Mouse (Mus musculus): ENCODE measurements around the gene Amt.
A peak's percentile ranks its signal among the peaks of the same experiment; 100 is the strongest.

The Amt gene

DNA sequence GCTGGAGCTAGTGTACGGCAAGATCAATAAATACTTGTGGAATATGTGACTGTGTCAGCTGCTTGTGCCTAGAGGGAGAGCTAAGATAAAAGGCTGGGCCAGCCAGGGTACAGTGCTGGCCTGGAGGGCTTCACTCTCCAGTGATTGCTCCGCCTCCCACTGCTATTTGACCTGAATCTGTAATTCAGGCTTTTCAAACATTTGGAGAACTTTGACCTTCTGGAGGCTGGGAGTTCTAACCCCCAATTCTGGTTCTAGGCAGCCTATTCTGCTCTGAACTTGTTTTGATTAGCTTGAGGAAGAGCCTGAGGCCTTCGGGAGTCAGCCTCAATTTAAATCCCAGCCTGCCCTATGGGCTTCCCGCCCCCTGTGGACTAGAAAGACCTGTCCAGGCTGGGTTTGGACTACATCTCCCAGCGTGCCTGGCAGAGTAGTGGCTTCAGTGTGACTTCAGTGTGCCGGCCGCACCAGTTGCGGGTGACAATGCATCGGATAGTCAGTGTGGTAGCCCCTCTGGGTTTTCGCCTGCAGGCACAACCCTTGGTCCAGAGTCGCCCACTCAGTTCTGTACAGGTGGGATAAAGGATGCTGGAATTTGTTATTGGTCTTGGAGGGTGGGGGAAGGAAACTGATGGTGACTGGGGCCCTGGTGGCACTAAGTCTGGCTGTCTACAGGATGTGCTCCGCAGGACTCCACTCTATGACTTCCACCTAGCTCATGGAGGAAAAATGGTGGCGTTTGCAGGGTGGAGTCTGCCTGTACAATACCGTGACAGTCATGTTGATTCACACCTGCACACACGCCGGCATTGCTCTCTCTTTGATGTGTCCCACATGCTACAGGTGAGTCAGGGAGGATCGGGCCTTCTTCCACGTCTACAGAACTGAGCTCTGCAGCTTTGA lies at the start of gene Amt:
Amt (plus strand) TSS at position 401 of the 903 bp plus-strand sequence.
- peak; percentile 98 for DNase-seq (ENCODE audit: low read depth, low spot score)

GRCm38 (mm10) chr9:108248957-108249356 lies 47.7 kb upstream of the Amt start:
- no peak for DNase-seq (ENCODE audit: low read depth, low spot score)

DNA sequence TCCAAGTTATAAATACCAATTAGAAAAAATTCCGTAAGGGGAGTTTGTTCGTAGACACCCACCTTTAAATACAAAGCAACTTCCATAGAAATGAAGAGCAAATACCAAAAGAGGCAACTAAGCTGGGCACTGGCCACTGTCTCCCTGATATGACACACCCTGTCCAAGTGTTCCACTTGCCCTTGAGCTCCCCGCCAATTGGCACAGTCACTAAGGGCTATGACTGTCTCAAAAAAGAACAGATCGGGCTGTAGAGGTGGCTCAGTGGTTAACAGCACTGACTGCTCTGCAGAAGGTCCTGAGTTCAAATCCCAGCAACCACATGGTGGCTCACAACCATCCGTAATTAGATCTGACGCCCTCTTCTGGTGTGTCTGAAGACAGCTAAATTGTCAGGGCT lies 44.8 kb upstream of the Amt start:
- DNase-seq (ENCODE audit: low read depth, low spot score): no peak

GRCm38 (mm10) chr9:108252766-108253165 lies 43.9 kb upstream of the Amt start:
- DNase-seq (ENCODE audit: low read depth, low spot score): no peak

GRCm38 (mm10) chr9:108260526-108260925 lies 36.1 kb upstream of the Amt start:
- DNase-seq (ENCODE audit: low read depth, low spot score): no peak

DNA sequence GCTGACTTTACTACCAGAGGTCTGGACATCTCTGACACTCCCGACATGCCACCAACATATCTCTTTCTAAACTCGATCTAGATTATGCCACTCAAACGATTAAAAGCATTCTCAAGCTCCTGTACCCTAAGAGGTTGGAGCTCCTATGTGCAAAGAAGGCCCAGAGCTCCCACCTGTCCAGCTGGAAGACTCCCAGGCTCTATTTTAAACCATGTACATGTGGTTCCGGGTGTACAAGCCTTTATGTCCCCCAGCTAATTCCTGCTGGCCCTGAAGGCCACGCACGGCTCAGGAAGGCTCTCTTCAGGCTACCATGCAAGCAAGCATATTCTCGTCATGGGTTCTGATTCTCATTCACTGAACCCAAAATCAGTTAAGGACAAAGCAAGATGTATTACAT lies 34.8 kb upstream of the Amt start:
- no peak for DNase-seq (ENCODE audit: low read depth, low spot score)

DNA sequence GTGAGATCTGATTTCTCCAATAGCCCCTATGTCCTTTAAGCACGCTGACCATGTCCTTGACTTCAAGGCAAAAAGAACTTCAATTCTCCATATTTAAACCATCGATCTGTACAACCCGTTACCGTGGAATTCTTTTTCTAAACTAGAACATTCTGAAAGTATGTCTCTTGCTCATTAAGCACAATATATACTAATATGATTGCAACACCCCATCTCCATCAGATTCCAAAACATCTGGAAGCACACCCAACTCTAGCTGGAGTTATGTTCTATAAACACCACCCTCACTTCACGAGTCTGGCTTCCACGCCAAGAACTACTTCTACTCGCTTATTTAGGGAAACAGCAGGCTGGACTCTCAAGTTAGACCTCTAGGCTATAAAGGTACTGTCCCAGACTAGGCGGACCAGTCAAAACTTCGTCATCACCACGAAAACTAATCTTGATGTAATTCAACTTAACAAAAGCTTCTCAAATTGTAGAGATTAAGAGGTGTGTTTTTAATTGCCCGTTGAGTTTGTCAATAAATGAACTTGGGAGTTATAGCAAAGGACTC lies 34.1 kb upstream of the Amt start:
- DNase-seq (ENCODE audit: low read depth, low spot score): no peak

DNA sequence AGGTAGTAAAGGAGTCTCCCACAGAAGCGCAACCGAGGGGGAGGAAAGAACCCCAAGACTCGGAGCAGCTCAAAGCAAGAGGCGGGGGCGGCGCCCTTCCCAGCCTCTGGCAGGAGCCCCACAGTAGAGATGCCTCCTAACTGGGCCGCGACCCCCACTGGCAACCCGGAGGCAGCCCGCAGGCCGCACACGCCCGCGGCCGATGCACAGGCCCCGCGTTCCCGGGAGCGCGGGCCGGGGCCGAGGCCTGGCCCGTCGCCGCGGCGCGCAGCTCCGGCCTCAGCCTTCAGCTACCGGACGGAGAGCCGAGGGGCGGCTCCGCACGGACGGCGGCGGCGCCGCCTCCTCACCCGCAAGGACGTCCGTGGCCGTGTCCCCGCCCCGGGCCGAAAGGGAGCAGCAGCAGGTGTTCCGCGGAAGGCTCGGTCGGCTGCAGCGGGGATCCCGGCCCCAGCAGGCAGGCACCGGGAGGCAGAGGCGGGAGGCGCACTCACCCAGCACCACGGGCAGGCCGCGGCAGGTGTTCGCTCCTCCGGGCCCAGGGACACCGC lies 33.4 kb upstream of the Amt start:
- no peak for DNase-seq (ENCODE audit: low read depth, low spot score)

DNA sequence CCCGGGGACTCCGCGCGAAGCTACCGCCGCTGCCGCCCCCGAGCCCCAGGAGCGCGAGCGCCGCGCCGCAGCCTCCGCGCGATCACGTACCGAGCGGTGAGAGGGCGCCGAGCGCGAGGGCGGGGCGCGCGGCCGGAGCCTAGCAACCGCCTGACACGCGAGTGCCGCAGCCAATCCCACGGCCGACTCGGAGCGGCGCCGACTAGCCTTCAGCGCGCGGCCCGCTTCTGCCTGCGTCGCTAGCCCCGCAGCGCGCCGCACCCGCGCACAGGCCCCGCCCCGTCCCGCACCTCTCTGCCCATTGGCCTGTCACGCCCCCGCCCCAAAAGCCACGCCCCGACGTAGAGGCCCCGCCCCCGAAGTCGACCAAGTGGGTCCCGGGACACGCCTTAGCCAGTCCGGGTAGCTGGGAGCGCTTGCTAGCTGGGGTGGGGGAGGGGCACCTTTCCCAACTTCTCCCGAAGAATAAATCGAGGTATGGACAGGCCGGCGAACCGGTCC lies 32.9 kb upstream of the Amt start, which contains the start of gene Dag1:
Dag1 (minus strand) TSS at position 269 of the 501 bp plus-strand sequence.
- DNase-seq (ENCODE audit: low read depth, low spot score): peak; percentile 98

DNA sequence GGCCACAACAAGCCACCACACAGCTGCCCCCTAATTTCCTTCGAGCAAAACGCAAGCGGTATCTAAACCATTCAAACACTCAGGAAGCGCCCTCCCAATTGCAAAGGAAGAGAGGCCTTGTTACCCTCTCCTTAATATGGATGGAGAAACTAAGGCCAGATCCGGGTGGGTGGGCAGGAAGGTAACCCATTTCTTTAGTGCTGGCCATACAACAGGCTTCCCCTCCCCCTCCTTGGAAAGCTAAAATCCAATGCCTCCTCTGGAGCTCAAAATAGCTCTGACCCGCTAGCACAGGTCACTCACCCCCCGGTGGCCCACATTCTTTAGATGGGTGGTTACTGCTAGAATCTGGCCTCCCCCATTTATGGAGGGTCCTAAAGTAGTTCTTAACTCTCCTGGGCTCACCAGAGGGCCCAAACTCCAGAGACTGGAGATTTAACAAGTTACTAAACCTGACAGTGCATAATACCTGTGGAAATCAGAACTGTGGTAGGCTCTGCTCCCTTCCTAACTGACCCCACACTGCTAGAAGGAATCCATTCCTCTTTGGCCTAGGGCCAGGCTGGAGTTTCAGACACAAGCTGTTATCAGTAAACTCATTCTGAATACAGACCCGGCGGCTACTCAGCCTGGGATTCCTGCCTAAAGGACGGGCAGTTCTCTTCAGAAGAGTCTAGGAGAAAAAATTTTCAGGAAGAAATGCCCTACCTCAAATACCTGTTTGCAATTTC lies 32.3 kb upstream of the Amt start:
- DNase-seq (ENCODE audit: low read depth, low spot score): peak; percentile 83

GRCm38 (mm10) chr9:108266261-108266935 lies 30.3 kb upstream of the Amt start:
- DNase-seq (ENCODE audit: low read depth, low spot score): peak; percentile 81

DNA sequence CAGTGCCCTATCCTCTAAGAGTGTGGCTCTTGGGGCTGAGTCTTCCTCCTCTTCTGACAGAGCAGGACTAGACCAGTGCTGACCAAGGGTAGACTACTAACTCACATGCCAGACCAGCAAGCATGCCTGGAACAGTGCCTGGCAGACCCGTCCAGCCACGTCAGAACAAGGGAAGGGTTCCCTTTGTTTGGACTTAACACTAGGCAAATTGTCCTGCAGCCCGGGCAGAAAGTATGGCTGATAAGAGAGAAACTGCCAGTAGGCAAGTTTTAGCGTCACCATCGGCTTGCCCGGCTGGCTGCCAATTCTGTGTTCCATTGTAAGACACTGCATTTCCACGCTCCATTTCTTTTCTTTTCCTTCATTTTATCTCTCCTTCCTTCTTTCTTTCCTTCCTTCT lies 29.0 kb upstream of the Amt start:
- no peak for DNase-seq (ENCODE audit: low read depth, low spot score)

- DNase-seq (ENCODE audit: low read depth, low spot score): peak; percentile 38
Observed at GRCm38 (mm10) chr9:108268701-108269100, 28.0 kb upstream of the Amt start.

DNA sequence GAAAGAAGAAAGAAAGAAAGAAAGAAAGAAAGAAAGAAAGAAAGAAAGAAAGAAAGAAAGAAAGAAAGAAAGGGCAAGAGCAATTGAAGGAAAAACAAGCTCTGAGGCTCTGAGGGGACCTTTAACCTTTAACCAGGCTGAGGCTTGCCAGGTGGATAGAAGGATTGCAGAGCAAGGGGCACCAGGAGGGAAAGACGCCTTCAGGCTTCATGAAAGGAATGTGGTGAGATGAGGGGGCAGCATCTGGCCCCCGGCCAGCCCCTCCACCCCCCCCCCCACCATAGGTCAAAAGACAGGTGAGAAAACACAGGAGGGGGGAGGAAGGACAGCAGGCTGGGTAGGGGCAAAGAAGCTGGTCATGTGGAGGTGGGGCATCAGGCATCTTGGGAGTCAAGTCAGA lies 24.7 kb upstream of the Amt start:
- no peak for DNase-seq (ENCODE audit: low read depth, low spot score)

DNA sequence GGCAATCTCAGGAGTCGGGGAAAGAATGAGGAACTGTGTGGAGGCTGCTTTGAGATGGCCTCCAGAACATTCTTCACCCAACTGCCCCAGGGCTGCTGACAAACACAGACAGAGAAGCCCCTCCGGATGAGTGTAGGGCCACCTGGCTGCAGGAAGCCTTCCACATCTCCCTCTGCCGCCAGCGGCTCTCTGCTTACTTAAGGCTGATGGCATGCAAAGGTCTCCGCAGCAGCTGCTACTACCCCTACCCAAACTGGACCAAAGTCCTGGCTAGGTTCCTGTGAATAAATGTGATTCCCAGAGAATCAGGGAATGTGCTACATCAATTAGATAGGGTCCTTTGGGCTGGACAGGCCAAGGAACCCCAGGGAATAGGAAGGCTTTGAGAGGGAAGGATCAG lies 24.0 kb upstream of the Amt start:
- no peak for DNase-seq (ENCODE audit: low read depth, low spot score)

GRCm38 (mm10) chr9:108273485-108273884 lies 23.2 kb upstream of the Amt start:
- no peak for DNase-seq (ENCODE audit: low read depth, low spot score)

DNA sequence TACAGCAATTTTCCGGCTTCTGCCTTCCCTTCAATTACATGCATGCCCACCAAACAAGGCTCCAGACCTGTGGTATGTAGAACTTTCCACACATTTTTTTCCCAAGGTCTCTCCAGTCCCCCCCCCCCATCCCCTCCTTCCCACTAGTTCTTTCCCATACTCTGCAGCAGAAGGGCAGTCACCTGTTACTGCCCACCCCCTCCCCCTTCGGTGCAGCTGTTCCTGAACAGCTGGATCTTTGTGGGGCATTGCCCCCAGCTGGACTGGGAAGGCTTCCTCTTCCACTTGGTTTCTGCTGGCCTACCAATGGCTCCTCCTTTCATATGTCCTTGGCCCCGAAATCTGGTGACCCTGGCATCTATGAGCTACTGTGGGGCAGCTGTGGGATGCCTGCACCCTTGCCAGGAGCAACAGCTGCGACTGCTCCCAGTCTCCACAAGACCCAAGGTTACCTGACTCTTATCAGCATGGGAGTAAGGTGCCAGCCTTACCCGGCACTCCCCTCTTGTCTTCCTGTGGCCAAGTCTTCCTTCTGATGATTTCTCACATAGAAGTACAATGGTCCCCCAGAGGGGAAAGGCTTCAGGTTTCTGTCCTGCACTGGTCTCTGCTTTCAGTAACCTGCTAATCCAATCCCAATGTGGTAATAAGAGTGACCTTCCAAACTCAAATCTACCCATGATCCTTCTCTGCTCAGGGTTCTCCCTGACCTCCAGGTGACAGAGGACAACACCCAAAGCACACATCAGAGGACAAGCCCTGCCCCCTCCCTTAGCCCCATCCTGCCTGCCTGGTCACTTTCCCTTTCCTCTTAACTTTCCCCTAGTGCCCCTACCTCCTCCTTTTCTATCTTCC lies 21.9 kb upstream of the Amt start:
- DNase-seq (ENCODE audit: low read depth, low spot score): no peak

DNA sequence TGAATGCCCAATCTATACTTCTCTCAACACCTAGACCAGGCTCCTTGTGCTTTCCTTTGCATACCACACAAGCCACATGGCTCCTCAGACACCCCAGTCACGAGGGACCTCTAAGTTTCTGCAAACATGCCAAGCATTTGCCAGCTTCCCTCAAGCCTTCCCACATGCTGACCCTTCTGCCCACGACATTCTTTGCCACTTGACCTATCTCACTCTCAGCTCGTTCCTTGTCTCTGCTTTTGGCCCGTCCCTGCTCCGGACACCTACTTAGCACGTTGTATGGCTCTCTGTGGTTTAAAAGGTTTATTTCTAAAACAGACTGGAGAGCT lies 21.4 kb upstream of the Amt start:
- no peak for DNase-seq (ENCODE audit: low read depth, low spot score)

GRCm38 (mm10) chr9:108278697-108279450 lies 17.8 kb upstream of the Amt start:
- DNase-seq (ENCODE audit: low read depth, low spot score): peak; percentile 82

All from ES-CJ7 (cell line).